Mouse (Mus musculus) layer of hippocampus, adult 2 months (tissue): ENCODE results near the gene Ndufb4. TPM values are rescaled to one million over a fixed set of nuclear protein-coding genes. Genes with fewer than 3 reads are reported as not detected.

Source experiments
- DNase-seq, 2 experiments: peaks; one replicate each; pipeline ENCODE4 v3.0.0; 2022; ENCODE audit warnings: low spot score in 2 of 2
- H3K27ac ChIP-seq: fragments of 200-600 bp; 2 replicates; pipeline ENCODE4 v1.8.1; 2022
- H3K4me3 ChIP-seq: fragments of 200-600 bp; 2 replicates; pipeline ENCODE4 v1.8.1; 2022; ENCODE audit warnings: mild to moderate bottlenecking
- CTCF ChIP-seq: fragments of 200-600 bp; conservative IDR thresholded peaks from 2 replicates; pipeline ENCODE4 v1.8.1; 2022; ENCODE audit warnings: antibody characterized with exemption, mild to moderate bottlenecking, moderate library complexity
- total RNA-seq, 2 experiments: library from RNA; stranded (reverse); gene quantifications; 2 replicates each; pipeline ENCODE4 v1.2.3; 2021

Gene Ndufb4
- total RNA-seq, 2 experiments from 2014 or later, result 83.1 to 94.7 TPM

GRCm38 (mm10) chr16:37614540-37614939, 39.7 kb downstream of the Ndufb4 start:
- H3K27ac ChIP-seq, result no peak overlapping the region
- DNase-seq, result no peak
- TF ChIP-seq CTCF, result no peak
- H3K4me3 ChIP-seq, result no peak overlapping the region

GRCm38 (mm10) chr16:37612013-37612412, 42.2 kb downstream of the Ndufb4 start:
- Histone ChIP-seq H3K27ac (no peak overlapping the region), H3K4me3 (no peak overlapping the region)
- DNase-seq, result no peak
- no peak for TF ChIP-seq CTCF

GRCm38 (mm10) chr16:37611072-37611471, 43.2 kb downstream of the Ndufb4 start:
- DNase-seq, result no peak
- no peak for TF ChIP-seq CTCF

GRCm38 (mm10) chr16:37610333-37610732, 43.9 kb downstream of the Ndufb4 start:
- TF ChIP-seq CTCF, result no peak
- H3K27ac ChIP-seq, result no peak overlapping the region
- peak in 1 of 2 experiments; percentile 35 for DNase-seq

More at GRCm38 (mm10) chr16:37611072-37611471, 43.2 kb downstream of the Ndufb4 start:
- no peak overlapping the region for H3K4me3 ChIP-seq
- H3K27ac ChIP-seq, result no peak overlapping the region

GRCm38 (mm10) chr16:37604243-37604642, 50.0 kb downstream of the Ndufb4 start:
- no peak for TF ChIP-seq CTCF
- no peak for DNase-seq
- Histone ChIP-seq H3K27ac (no peak overlapping the region), H3K4me3 (no peak overlapping the region)

More at GRCm38 (mm10) chr16:37610333-37610732, 43.9 kb downstream of the Ndufb4 start:
- no peak overlapping the region for H3K4me3 ChIP-seq

GRCm38 (mm10) chr16:37603431-37603830, 50.8 kb downstream of the Ndufb4 start:
- Histone ChIP-seq H3K4me3 (no peak overlapping the region), H3K27ac (no peak overlapping the region)
- no peak for DNase-seq
- no peak for TF ChIP-seq CTCF

GRCm38 (mm10) chr16:37599326-37599725, 54.9 kb downstream of the Ndufb4 start:
- Histone ChIP-seq H3K4me3 (no peak overlapping the region), H3K27ac (no peak overlapping the region)
- DNase-seq, result no peak
- no peak for TF ChIP-seq CTCF

- DNase-seq, result no peak
- H3K4me3 ChIP-seq, result no peak overlapping the region
- no peak for TF ChIP-seq CTCF
- no peak overlapping the region for H3K27ac ChIP-seq
Observed at GRCm38 (mm10) chr16:37598463-37598862, 55.8 kb downstream of the Ndufb4 start.

GRCm38 (mm10) chr16:37597412-37597811, 56.8 kb downstream of the Ndufb4 start:
- TF ChIP-seq CTCF, result no peak
- DNase-seq, result no peak
- Histone ChIP-seq H3K4me3 (no peak overlapping the region), H3K27ac (no peak overlapping the region)

Other genes with a start within 250 kb of the Ndufb4 start
- 10 to 100 TPM; 17.3 to 18.2 TPM for gene Gtf2e1, start 114.7 kb downstream of the Ndufb4 start, total RNA-seq
- gene Rabl3, start 114.6 kb downstream of the Ndufb4 start, total RNA-seq, result 10 to 100 TPM; 10.2 to 11.2 TPM
- gene Hgd, start 74.3 kb downstream of the Ndufb4 start, total RNA-seq, result not detected
- gene Fstl1, start 122.4 kb upstream of the Ndufb4 start, total RNA-seq, result 10 to 100 TPM; 34.5 to 41.8 TPM
- gene Gm36028, start 206.7 kb upstream of the Ndufb4 start, total RNA-seq, result not detected
- gene Lrrc58, start 213.9 kb upstream of the Ndufb4 start, total RNA-seq, result 100 to 1,000 TPM in 1 of 2 experiments, 10 to 100 TPM in 1; 97.2 to 102 TPM